Mouse (Mus musculus): ENCODE results near the gene Vmn1r55. TPM values are rescaled to one million over a fixed set of nuclear protein-coding genes. Genes with fewer than 3 reads are reported as not detected.
A peak's percentile ranks its signal among the peaks of the same experiment; 100 is the strongest.
"Not testable (repeated sequence)": the region's sequence is repeated elsewhere in the genome, so short reads cannot be mapped to it uniquely, and the experiment has no call there.

Vmn1r55 gene
- polyA plus RNA-seq, 1 experiment from 2014 or later, result 0.05 TPM

DNA sequence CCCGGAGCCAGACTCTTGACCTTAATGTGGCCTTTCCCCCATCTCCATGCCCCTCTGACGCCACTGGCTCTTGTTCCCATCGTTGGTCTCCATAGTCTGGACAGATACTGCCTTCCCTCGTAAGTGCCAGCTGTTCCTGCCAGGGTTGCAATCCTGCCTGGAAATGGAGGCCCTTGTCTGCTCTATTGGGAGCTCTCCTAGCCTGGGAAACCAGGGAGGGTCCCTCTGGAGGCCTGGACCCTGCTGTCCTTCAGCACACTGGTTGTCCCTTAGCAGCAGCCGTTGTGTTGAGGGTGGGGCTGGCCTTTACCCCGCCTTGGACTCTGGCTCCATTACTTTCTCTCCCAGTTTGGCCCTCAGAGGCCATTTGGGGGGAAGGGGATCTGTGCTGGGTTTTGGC is 57.1 kb downstream of the Vmn1r55 start:
- H3K36me3 ChIP-seq, result peaks cover 96% of the 10 kb centered on the region
- 89% methylated on average over 6 of the region's 6 CpGs for WGBS
- no peaks in the 10 kb centered on the region for H3K9me3 ChIP-seq (replicated peaks)
- no peak overlapping the region for H3K27ac ChIP-seq
- DNase-seq (ENCODE audit: low spot score), result no peak
- 0 out of 2 replicates have a peak, but pooled peaks cover 2% of the 10 kb centered on the region for H3K4me1 ChIP-seq
- no peak overlapping the region for H3K4me3 ChIP-seq
- H3K27me3 ChIP-seq (ENCODE audit: low read depth, poor library complexity, severe bottlenecking), result no peaks in the 10 kb centered on the region

DNA sequence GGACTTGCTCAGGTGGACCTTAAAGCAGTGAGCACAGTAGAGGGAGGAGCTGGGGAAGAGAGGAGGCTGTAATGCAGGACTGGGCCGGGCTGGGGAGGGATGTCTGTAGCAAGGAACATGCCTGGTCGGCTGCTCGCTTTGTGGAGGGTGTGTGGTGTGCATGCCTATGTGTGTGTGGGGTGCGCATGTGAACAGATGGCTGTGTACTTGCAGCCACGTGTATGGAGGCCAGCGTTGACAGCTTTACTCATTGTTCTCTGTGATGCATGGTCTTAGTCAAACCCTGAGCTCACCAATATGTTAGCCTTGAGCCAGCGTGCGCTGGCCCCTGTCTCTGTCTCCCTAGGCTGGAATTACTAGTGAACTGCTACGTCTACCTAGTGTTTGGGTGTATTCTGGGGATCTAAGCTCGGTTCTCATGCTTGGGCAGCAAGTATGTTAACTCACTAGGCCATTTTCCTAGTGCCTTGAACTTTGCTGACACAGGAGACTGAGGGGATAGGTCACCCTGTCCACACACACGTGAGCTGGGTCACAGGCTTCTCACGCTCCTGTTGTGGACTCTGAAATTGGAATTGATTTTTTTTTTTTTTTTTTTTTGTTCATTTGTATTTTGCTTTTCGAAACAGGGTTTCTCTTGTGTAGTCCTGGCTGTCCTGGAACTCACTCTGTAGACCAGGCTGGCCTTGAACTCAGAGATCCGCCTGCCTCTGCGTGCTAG is 58.3 kb downstream of the Vmn1r55 start:
- WGBS, result 92% methylated on average over 15 of the region's 15 CpGs
- no peak for DNase-seq (ENCODE audit: low spot score)
- Histone ChIP-seq H3K27me3 (ENCODE audit: low read depth, poor library complexity, severe bottlenecking) (no peaks in the 10 kb centered on the region), H3K4me3 (no peak overlapping the region), H3K4me1 (peaks cover 12% of the 10 kb centered on the region; the same call in 1 of the 2 replicates), H3K36me3 (peaks cover 95% of the 10 kb centered on the region), H3K27ac (no peak overlapping the region), H3K9me3 (replicated peaks) (no peaks in the 10 kb centered on the region)

DNA sequence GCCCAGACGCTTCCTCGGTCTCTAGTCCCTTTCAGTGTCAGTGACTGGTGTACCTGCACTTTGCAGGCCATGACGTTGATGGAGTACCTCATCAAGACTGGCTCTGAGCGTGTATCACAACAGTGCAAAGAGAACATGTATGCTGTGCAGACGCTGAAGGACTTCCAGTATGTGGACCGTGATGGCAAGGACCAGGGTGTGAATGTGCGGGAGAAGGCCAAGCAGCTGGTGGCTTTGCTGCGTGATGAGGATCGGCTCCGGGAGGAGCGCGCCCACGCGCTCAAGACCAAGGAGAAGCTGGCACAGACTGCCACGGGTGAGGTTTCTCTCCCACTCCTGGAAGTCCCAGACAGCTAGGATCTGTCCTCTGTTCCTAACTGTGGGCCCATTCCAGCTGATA is 59.6 kb downstream of the Vmn1r55 start:
- Histone ChIP-seq H3K4me1 (peaks cover 14% of the 10 kb centered on the region; the same call in 1 of the 2 replicates), H3K9me3 (replicated peaks) (no peaks in the 10 kb centered on the region), H3K27ac (no peak overlapping the region), H3K36me3 (peaks cover 95% of the 10 kb centered on the region), H3K27me3 (ENCODE audit: low read depth, poor library complexity, severe bottlenecking) (no peaks in the 10 kb centered on the region), H3K4me3 (no peak overlapping the region)
- DNase-seq (ENCODE audit: low spot score), result no peak
- 96% methylated on average over 15 of the region's 15 CpGs for WGBS

DNA sequence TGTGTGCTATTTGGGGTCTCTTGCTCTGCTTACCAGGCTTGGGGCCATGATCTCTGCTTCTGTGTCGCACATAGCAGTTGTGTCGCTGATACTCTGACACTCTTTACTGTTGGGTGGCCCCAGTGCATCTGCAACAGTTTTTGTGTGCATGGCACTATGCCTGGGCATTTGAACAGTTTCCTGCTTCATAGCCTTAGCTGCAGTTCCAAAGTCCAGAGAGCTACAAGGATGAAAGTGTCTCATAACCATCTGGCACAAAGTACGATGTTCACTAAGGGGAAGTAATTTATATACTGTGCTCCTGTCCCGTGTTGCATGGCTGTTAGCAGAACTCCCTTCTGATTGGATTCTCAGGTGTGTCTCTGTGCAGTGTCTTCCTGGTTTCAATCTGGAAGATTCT is 61.6 kb downstream of the Vmn1r55 start:
- no peak for DNase-seq (ENCODE audit: low spot score)
- H3K36me3 ChIP-seq, result peaks cover 95% of the 10 kb centered on the region
- no peak overlapping the region for H3K4me3 ChIP-seq
- no peaks in the 10 kb centered on the region for H3K27me3 ChIP-seq (ENCODE audit: low read depth, poor library complexity, severe bottlenecking)
- H3K9me3 ChIP-seq (replicated peaks), result no peaks in the 10 kb centered on the region
- H3K27ac ChIP-seq, result no peak overlapping the region
- peaks cover 14% of the 10 kb centered on the region; the same call in 1 of the 2 replicates for H3K4me1 ChIP-seq
- WGBS, result 88% methylated on average over 4 of the region's 4 CpGs

DNA sequence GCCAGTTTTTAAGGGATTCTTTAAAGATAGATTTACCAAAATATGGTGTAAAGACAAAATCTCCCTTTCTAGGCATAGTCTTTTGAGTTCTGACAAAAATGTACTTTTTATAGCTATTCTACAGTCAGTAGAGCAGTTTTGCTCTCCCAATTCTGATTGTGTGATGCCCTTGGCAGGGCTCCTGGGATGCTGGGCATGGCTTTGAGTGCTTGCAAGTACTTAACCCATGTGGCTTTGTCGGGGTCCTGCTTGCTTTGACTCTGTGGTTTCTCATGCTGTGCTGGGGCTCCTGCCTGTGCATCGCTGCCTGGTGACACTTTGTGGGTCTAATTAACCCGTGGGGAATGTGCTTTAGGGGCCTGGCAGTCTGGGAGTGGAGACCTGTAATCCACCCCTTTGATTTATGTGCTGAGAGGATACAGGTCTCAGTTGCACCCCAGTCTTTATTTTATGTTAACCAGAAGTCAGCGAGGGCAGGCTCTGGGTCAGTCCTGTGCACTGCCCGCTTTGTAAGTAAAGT is 62.5 kb downstream of the Vmn1r55 start:
- H3K4me1 ChIP-seq, result peaks cover 14% of the 10 kb centered on the region; the same call in 1 of the 2 replicates
- H3K9me3 ChIP-seq (replicated peaks), result no peaks in the 10 kb centered on the region
- H3K27ac ChIP-seq, result no peak overlapping the region
- H3K27me3 ChIP-seq (ENCODE audit: low read depth, poor library complexity, severe bottlenecking), result no peaks in the 10 kb centered on the region
- no peak for DNase-seq (ENCODE audit: low spot score)
- 40% methylated on average over 5 of the region's 5 CpGs for WGBS
- peaks cover 92% of the 10 kb centered on the region for H3K36me3 ChIP-seq
- H3K4me3 ChIP-seq, result no peak overlapping the region

DNA sequence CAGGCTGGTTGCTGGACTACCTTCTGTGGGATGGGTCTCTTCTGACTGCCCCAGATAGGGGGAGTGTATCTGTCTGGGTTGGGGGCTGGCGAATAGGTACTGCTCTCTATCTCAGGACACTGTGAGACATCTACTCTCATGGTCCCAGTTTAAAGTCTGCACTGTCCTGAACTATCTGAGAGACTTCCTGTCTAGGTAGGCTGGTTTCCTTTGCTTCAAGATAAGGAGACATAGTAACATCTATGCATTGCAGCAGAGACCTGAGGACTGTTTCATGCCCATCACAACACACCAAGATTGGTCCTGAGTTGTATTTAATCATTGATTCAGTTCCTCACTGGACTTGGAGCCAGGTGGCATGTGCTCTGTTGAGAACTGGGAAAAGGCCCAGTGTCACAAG is 64.0 kb downstream of the Vmn1r55 start:
- no peak overlapping the region for H3K4me3 ChIP-seq
- peaks cover 25% of the 10 kb centered on the region for H3K4me1 ChIP-seq
- peaks cover 80% of the 10 kb centered on the region for H3K36me3 ChIP-seq
- no peak for DNase-seq (ENCODE audit: low spot score)
- H3K9me3 ChIP-seq (replicated peaks), result no peaks in the 10 kb centered on the region
- 94% methylated on average over 1 of the region's 1 CpGs for WGBS
- no peaks in the 10 kb centered on the region for H3K27me3 ChIP-seq (ENCODE audit: low read depth, poor library complexity, severe bottlenecking)
- no peak overlapping the region for H3K27ac ChIP-seq

DNA sequence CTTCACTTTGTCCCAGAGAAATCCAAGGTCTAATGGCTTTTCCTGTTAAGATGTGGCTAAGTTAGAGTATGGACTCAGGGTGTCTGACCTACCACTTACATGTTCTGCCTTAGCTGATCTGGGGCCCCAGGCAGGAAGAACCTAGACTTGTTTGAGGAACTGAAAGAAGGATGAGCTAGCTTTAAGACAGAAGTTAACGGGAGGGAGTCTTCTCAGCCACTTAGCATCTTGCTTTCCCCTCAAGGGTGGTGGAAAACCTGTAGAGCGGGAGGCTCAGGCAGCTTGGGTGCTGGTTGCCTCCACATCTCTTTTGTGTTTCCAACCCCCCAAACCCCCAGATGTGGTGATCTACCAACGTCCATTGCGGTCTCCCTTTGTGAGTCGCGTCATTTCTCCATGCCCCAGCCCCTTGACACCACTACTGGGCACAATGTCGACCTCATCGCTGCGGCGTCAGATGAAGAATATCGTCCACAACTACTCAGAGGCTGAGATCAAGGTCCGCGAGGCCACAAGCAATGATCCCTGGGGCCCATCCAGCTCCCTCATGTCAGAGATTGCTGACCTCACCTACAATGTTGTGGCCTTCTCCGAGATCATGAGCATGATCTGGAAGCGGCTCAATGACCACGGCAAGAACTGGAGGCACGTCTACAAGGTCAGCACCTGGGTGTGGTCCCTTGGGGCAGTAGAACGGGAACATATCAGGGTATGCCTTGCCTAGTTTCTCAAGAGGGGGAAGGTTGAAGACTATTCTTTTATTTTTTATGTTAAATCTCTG is 66.0 kb downstream of the Vmn1r55 start:
- Histone ChIP-seq H3K36me3 (peaks cover 75% of the 10 kb centered on the region), H3K4me3 (no peak overlapping the region), H3K27me3 (ENCODE audit: low read depth, poor library complexity, severe bottlenecking) (no peaks in the 10 kb centered on the region)

DNA sequence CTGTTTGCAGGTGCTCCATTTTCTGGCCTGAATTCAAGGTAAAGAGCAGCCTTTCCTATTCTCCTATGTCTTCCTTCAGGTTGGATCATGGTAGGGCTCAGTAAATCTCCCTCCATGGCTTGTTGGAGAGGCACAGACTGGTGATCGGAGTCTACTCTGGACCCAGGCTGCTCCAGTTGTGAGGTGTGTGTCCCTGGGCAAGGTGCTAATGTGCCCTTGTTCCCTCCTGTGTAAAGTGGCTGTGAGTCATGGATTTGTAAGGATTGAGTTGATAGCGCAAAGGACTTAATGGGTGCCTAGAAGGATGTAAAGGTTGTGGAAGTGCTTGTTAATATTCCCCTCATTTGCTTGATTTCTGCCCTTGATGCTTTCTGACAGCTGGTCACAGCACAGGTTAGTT is 67.5 kb downstream of the Vmn1r55 start:
- Histone ChIP-seq H3K4me1 (peaks cover 22% of the 10 kb centered on the region), H3K4me3 (no peak overlapping the region), H3K36me3 (peaks cover 75% of the 10 kb centered on the region), H3K9me3 (replicated peaks) (no peaks in the 10 kb centered on the region), H3K27me3 (ENCODE audit: low read depth, poor library complexity, severe bottlenecking) (no peaks in the 10 kb centered on the region), H3K27ac (no peak overlapping the region)
- DNase-seq (ENCODE audit: low spot score), result no peak
- WGBS, result 97% methylated on average over 2 of the region's 2 CpGs

More for the DNA sequence above, 66.0 kb downstream of the Vmn1r55 start:
- DNase-seq (ENCODE audit: low spot score), result no peak
- no peaks in the 10 kb centered on the region for H3K9me3 ChIP-seq (replicated peaks)
- H3K27ac ChIP-seq, result no peak overlapping the region
- peaks cover 28% of the 10 kb centered on the region for H3K4me1 ChIP-seq
- 94% methylated on average over 18 of the region's 18 CpGs for WGBS

DNA sequence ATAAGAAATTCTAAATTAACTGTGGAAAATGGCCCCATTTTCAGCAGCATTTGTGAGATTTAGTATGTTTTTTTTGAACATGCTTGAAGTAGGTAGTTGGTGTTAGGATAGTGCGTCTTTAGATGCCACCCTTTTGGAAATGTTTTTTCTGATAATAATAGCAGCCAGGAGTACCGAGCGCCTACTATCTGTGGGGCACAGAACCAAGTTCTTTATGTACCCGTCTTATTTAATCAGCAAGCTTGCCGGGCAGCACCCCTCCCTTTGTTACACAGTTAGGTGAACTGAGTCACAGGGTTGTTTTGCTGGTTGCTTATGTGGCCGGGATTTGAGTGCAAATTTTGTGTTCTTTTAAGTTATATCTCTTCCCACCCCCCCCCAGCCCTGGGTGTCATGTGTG is 68.2 kb downstream of the Vmn1r55 start:
- peak overlapping the region; percentile 81 for H3K4me3 ChIP-seq
- H3K27me3 ChIP-seq (ENCODE audit: low read depth, poor library complexity, severe bottlenecking), result no peaks in the 10 kb centered on the region
- H3K4me1 ChIP-seq, result peaks cover 17% of the 10 kb centered on the region
- H3K36me3 ChIP-seq, result peaks cover 76% of the 10 kb centered on the region
- no peak for DNase-seq (ENCODE audit: low spot score)
- H3K27ac ChIP-seq, result no peak overlapping the region
- H3K9me3 ChIP-seq (replicated peaks), result no peaks in the 10 kb centered on the region
- WGBS, result 79% methylated on average over 6 of the region's 6 CpGs

DNA sequence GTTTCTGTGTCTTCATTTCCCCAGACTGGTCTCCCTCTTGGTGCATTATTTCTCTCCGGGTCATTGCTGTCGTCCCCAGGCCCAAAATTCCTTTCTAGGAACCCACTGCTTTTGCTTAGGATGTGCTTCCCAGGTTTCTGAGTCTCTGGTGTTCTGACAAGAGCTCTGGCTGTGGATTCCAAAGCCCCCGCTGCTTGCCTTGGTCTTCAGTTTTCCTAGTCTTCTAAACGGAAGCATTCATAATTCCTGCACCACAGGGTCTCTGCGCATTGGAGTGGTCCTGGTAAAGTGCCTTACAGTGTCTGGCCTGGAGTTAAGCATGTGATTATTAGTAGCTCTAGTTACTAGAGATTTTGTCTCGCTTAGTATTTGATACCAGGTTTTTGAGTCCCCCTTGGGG is 68.7 kb downstream of the Vmn1r55 start:
- peaks cover 75% of the 10 kb centered on the region for H3K36me3 ChIP-seq
- H3K4me1 ChIP-seq, result peaks cover 14% of the 10 kb centered on the region
- H3K9me3 ChIP-seq (replicated peaks), result no peaks in the 10 kb centered on the region
- peak overlapping the region; percentile 89 for H3K27ac ChIP-seq
- no peak for DNase-seq (ENCODE audit: low spot score)
- WGBS, result 23% methylated on average over 6 of the region's 6 CpGs
- peak overlapping the region; percentile 81 for H3K4me3 ChIP-seq
- no peaks in the 10 kb centered on the region for H3K27me3 ChIP-seq (ENCODE audit: low read depth, poor library complexity, severe bottlenecking)

DNA sequence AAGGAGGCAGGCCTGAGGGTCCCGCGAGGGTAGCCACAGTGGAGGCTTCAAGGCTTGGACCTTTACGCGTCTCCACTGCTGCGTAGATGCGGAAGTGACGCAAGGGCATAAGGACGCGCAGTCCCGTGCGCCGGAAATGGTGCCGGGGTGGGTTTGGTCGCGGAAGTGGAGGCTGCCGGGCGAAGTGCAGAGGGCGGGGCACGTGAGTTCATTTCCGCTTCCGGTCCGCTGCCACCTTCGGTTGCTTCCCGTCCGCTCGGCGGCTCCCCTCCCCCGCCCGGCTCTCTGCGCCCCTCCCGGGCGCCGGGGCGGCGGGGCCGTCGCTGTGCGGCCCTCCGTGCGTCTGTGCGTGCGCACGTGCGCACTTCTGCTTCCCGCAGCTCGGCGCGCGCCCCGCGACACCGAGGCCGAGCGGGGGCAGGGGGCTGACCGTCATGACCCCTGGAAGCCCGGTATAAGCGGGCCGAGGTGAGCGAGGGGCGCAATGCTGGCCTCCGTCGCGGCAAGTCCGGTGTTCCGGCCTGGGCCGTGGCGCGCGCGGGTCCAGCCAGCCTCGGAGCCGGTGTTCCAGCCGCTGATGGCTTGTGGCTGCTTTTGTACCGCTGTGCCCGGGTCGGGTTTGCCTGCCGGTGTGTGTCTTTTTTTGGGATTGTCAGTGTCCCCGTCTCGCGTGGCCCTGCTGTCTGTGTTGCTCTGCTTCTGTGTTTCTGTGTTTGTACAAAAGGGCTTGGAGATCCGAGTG is 69.3 kb downstream of the Vmn1r55 start, which contains the start of gene Epn1:
Gene Epn1 (plus strand): TSS at position 226 of the 742 bp plus-strand sequence.
- Histone ChIP-seq H3K36me3 (peaks cover 74% of the 10 kb centered on the region), H3K4me3 (peak within 1 kb of the TSS; percentile 81), H3K27ac (peak within 1 kb of the TSS; percentile 89), H3K9me3 (replicated peaks) (no peaks in the 10 kb centered on the region), H3K27me3 (ENCODE audit: low read depth, poor library complexity, severe bottlenecking) (no peaks in the 10 kb centered on the region), H3K4me1 (peaks cover 14% of the 10 kb centered on the region)
- under 1% methylated on average over 71 of the region's 81 CpGs for WGBS
- DNase-seq (ENCODE audit: low spot score), result peak; percentile 99

DNA sequence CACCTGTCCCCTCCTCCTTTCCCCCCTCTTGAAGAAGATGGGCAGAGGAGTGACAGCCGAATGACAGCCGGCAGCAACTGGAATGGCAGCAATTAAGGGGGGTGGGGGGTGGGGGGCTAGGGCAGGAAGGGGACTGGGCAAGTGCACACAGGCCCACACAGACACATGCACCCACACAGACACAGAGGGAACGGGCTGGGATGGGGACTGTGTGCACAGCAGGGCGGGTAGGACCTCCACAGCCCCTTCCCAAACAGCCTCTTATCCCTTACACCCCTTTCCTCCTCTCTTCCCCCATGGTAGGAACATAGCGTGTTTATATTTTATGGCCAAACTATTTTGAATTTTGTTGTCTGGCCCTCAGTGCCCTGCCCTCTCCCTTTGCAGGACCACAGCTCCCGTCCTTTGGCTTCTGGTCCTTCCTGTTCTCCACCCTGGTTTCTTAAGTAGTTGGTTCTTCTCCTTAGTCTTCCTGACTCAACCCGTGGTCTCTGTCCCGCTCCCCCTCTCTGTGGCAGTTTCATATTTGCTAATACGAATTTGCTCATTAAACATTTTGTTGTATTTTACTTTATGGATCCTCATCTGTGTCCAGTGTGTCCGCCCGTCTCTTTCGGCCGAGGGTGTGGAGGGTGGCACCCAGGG is 70.0 kb downstream of the Vmn1r55 start:
- Histone ChIP-seq H3K36me3 (peaks cover 74% of the 10 kb centered on the region), H3K27ac (peak overlapping the region; percentile 89; the same call in 1 of the 2 replicates), H3K4me1 (peaks cover 14% of the 10 kb centered on the region), H3K4me3 (peak overlapping the region; percentile 81)
- H3K9me3 ChIP-seq (replicated peaks); H3K27me3 ChIP-seq (ENCODE audit: low read depth, poor library complexity, severe bottlenecking); DNase-seq (ENCODE audit: low spot score): not testable (repeated sequence)
- 60% methylated on average over 11 of the region's 13 CpGs for WGBS
